Mouse (Mus musculus) right cerebral cortex, postnatal 14 days (tissue): ENCODE measurements at regions not wholly inside any gene's neighbourhood (a gene's known extent, or its start where the extent isn't known, plus 50 kb on each side); places are given as distances from the start of the nearest gene placed in this dataset.

Experiments used
- DNase-seq: peaks from one replicate; pipeline ENCODE4 v3.0.0; 2022

DNA sequence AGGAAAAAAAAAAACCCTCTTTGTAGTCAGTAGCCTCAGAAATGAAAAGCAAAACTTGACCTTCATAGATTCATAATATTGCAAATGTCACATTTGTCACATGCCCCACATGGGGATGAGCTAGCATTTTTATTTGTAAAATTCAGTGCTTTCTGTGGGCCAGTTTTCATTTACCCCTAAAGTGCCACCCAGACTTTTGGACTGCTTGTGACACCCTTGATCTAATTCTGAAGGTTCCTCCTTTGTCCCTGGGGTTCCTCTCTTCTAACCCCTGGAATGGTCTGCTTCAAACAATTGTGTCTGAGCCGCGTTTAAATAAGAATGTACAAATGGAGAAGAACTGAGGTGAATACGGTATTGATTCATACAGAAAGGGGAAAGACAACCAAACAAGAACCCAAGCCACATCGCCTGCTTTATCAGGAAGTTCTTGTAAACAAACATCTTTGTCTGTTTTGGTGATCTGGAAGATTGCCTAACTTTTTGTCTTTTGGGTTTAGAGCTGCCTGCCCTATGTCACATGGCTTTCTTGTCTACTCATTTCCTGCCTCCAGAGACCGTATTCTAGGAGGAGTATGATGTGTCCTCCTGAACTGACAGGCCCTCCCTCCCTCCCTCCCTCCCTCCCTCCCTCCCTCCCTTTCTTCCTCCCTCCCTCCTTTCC, 203.1 kb upstream of the Gm9833 start:
- no peak for DNase-seq

- no peak for DNase-seq
Measured at GRCm38 (mm10) chr3:9885565-9885964, 202.3 kb upstream of the Gm9833 start.

- no peak for DNase-seq
Measured at GRCm38 (mm10) chr3:9886077-9886476, 201.8 kb upstream of the Gm9833 start.

DNA sequence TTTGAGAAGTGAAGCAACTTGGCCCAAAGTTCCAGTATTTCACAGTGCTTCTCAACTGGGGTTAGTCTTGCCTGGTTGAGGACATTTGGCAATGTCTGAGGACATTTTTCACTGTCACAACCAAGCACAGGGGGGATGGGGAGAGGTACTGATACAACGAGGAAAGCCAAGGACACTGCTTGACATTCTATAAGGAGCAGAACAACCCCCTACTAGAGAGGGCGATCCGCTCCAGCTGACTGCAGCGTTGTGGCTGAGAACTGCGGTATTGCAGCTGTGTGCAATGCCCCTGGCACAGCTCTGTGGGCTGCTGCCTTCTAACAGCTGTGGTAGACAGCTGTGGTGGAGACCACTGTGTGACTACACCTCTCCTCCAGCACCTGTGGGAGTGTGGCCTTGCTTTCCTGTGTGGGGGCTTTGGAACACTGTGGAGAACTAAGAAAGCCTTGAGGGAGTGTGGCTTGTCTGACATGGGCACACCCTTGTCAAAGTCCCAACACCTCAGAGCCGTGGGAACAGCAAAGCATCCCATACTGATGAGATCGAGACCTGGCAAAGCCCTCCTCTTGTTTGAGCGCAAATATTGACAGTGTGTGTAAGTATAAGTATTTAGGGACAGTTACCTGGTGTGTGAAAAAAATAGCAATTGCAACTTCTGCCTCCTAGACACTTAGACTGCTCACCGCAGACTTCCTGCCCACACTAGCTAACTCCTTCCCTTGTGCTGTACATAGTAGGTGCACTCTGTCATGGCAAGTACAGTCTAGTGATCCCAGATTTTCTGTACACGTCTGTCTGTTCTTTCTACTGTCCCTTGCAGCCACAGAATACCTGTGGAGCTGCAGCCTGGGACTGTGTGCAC, 200.9 kb upstream of the Gm9833 start:
- DNase-seq: no peak

GRCm38 (mm10) chr3:9887627-9887994, 200.3 kb upstream of the Gm9833 start:
- DNase-seq: no peak

DNA sequence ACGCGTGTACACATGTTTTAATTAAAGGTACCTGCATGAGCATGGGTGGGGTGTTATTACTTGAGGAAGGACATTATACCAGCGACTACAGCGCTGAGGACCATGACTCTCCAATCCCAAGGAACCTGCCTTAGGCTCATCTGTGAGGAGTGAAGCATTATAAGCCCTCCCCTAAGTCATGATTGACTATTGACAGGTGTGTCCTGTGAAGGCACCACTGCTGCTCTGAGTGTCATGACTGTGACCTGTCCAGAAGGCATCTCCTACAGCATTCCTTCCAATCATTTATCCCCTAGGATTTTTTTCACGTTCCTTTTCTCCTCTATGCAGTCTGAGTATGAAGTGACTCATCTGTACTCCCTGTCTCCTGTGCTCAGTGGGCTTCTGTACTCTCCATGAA, 199.9 kb upstream of the Gm9833 start:
- DNase-seq: no peak

DNA sequence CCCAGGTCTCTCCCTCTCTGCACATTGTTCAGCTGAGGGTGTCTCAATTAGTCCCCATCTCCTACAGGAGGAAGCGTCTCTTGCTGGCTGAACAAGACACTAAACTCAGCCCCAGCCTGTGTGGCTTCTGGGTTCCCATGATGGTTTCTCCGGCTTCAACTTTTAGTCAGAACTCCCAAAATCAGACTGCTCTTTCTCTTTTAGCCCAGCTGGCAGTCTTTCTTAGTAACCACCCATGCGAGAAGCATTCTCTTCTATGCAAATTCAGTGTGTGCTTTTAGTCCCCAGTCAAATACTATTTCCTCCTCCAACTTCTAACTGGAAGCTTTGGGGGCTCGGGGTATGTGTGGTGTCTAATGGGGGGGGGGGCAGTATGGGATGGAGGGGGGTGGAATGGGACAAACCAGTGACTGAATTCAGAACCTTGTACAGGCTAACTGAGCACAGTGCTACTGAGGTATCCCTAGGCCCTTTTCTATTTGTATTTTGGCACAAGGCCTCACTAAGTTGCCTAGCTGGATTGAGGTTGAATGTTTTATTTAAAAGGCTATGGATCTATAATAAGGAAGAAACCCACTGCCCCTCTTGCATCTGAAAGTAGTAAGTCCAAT, 194.9 kb upstream of the Gm9833 start:
- DNase-seq: no peak

DNA sequence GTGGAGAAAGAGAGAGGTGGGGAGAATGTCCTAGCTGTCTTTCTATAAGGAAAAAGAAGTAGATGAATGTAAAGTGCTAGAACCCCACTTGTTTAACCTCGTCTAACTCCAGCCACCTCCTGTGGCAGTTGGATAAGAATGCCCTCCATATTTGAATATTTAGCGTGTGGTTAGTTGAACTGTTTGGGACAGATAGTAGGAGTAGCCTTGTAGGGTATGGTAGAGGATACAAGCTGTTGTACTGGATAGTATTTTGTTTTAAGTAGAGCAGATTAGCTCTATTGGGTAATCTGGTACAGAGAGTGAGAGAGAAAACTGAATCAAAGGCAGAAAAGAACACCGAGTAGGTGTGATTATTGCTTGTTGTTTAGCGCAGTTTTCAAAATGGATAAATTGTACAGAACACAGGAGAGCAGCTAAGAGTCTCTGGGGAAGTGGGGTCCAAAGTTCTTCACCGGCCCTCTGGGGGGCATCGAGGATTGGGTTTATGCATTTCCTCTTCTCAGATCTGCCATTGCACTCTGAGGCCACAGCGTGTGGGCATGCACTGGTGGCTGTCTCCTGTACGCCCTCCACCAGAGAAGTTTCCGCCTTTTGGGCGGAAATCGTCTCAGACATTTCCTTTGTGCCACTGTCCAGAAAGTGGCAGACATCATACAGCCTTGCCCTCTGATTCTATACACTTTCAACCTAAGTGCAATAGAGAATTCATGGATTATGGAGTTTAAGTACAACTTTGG, 192.3 kb upstream of the Gm9833 start:
- DNase-seq: no peak

- no peak for DNase-seq
Measured at GRCm38 (mm10) chr3:9896303-9896702, 191.6 kb upstream of the Gm9833 start.

DNA sequence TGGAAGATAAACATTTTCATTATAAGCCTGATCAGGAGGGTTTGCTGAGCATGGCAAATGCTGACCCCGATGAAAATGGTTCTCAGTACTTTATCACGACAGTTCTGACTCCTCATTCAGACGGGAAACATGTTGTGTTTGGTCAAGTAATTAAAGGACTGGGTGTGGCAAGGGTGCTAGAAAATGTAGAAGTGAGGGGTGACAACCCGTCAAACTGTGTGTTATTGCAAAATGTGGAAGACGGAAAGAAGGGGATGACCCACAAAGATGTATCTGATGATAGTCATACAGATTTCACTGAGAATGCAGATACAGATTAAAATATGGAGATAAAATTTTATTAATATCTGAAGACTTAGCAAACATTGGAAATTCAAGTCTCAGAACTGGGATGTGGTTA, 186.2 kb upstream of the Gm9833 start:
- no peak for DNase-seq

- DNase-seq: no peak
Measured at GRCm38 (mm10) chr3:9913357-9913756, 174.6 kb upstream of the Gm9833 start.

DNA sequence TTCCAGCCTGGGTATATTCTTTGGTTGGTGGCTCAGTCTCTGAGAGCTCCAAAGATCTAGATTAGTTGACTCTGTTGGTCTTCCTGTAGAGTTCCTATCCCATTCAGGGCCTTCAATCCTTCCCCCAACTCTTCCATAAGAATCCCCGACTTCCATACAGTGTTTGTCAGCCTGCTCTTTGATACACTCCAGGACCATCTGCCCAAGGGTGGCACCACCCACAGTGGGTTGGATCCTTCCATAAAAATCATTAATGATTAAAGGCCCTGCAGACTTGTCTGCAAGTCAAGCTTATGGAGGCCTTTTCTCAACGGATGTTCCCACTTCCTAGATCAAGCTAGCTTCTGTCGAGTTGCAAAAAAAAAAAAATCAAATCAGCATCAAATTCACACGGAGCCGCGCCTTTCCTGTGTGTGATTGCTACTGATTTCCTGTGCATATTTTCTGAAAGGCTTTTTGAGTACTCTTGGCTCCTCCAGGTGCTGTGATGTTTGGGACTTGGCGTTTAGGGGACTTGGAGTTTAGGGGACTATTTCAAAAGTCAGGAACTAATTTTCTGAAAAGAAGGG, 171.3 kb upstream of the Gm9833 start:
- no peak for DNase-seq

DNA sequence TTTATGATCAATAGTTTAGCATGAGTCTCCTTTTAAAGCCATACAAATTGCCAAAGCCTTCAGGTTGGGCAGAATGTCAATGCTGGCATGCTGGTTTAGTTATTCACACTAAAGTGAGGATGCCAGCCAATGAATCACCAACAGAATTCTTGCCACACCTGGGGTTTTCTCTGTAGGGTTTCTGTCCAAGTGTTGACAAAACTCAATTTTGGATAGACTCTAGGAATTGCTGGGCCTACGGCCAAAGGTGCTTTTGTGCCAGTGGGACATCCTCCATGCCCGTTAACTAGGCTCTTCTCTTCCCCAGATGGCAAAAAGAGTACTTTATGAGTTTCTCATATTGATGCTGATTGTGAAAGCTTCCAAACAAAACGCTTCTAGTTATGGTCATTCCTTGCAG, 167.6 kb upstream of the Gm9833 start:
- DNase-seq: peak; percentile 32

GRCm38 (mm10) chr3:9921730-9922129, 166.2 kb upstream of the Gm9833 start:
- DNase-seq: no peak

DNA sequence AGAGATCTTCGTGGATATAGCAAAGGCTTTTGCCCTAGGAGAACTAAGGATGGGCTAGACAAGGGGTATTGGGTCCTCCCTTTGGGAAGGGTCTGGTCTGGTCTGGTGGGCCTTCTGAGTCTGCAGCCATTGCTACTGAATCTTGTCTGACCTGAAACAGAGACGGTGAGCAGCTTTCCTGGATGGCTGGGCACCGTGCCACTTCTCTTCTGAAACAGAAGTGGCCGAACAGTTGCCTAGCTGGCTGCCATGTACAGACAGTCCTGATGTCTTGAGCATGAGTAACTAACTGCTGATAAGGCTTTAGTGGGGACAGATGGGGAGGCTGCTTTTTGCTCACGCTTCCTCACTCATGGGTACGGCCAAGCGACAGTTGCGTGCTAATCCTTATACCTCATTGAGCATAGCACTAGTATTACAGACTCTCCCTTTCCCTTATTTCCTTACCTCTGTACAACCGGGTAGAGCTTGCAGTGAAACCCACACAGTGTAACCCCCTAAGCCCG, 165.3 kb upstream of the Gm9833 start:
- peak; percentile 36 for DNase-seq

DNA sequence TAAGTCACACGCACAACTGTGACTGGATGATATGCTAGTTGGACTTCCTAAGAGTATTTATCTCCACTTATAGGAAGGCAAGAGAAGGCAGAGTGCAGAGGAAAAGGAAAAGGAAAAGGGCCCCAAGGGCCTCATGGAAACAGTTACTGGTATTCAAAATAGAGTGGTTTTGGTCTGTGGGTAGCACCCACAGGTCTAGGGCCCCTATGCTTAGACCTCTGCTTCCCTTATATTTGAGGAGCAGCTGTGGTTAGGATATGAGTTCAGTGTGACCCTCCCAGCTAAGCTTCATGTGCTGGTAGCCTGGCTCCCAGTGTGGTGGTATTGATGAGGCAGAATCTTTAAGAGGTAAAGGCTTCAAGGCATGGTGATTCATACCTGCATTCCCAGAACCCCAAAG, 163.3 kb upstream of the Gm9833 start:
- no peak for DNase-seq

DNA sequence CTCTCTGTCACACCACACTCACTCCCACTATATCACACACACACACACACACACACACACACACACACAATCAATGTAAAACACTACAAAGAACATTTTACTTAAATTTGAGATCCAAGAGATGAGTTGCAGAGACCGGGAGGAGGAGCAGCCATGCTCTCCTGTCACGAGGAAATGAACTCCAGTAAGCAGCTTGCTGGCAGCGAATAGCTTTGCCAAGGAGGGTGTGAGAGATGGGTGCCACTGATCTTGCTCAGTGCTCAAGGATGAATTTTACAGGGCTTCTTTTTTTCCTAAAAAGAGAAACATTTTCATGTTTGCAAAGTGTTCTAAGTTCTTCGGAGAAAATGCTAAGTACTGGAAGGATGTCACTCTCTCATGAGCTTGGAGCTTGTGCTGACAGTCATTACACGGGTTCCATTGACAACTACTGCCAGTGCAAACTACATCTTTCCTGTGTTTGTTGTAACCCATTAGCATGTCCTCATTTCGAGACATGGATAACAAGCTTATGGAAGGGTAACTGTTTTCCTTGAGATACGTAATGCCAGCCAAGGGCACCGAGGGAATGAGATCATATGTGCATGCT, 151.0 kb upstream of the Gm9833 start:
- no peak for DNase-seq

DNA sequence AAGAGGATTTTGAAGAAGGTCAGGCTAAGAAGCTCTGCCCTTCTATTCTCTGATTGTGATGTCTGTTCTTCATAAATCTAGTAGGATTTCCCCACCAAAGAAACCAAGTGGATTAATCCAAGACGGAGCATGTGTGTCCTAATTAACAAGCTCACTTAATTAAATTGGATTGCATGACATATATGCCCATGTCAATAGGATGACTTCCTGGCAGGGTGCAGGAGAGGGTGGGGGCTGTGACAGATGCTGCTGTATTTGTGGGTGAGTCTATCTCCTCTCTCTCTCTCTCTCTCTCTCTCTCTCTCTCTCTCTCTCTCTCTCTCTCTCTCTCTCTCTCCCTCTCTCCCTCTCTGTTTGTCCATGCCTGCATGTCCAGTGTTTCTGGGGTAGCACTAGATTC, 149.3 kb upstream of the Gm9833 start:
- no peak for DNase-seq

- no peak for DNase-seq
Measured at GRCm38 (mm10) chr3:9942631-9943030, 145.3 kb upstream of the Gm9833 start.

DNA sequence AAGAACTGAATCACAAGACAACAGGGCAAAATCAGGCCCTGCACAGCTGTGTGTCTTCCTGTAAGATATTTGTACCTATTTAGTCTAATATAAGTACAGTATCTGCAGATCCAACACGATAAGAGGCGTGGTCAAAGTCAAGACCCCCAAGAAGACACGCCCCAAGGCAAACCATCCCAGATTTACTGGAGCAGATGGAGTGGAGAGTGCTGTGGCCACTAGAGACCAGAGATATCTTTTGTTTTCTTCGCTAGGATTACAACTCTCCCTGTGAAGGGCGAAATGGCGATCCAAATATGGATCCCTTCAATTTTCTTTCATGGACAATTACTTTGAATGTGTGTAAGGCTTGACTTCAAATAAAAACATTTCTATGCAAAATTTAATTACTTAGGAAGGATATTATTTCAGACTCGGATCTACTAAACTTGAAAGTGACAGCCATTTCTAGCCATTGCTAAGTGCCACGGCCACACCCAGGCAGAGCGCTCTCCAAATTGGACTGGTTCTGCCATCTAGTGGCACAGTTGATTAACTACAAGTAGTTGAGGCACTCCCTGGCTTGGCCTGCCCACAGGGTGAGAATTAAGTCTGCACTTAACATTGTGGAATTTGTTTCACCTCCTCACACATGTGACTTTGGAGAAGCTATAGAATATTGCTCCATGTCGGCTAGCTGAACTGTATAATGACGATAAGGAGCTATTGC, 140.4 kb upstream of the Gm9833 start:
- peak; percentile 52 for DNase-seq

- DNase-seq: no peak
Measured at GRCm38 (mm10) chr3:9948114-9948513, 139.8 kb upstream of the Gm9833 start.

- DNase-seq: no peak
Measured at GRCm38 (mm10) chr3:9957870-9958269, 130.0 kb upstream of the Gm9833 start.
